Mouse (Mus musculus): ENCODE data around the gene Gm20890. TPM values are rescaled to one million over a fixed set of nuclear protein-coding genes. Genes with fewer than 3 reads are reported as not detected.
"Not testable (repeated sequence)": the region's sequence is repeated elsewhere in the genome, so short reads cannot be mapped to it uniquely, and the experiment has no call there.

Gene Gm20890
- not detected in 2 replicates for total RNA-seq (2021)
- long read RNA-seq, experiment 1: 0 reads
- long read RNA-seq, experiment 2: 0 reads

DNA sequence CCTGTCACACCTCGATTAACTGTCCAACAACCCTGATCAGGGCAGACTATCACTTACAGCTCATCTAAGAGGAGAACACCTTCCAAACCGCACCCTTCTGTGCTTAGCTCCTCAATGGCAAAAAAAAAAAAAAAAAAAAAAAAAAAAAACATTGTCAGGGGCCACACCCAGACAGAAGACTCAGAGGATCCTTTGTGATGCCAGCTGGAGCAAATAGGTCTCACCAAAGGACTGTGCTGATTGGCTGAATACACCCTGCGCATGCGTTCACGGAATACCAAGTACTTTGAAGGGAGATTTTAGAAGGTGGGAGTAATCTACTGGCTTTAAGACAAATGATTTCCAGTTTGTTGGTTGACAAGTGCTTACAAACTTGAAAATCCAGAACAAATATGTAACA, at the start of gene Gm20890:
Gene Gm20890 (minus strand): TSS at position 101 of the 400 bp plus-strand sequence.
- DNase-seq: not testable (repeated sequence)

Data from adrenal gland, postnatal 14 days (tissue).